Comparison of ENCODE assay signal across 8 mouse cellular contexts in genomic region chr16:10783883-10784792, GRCm38 (mm10). TPM values are rescaled to one million over a fixed set of nuclear protein-coding genes. Genes with fewer than 3 reads are reported as not detected.
A peak's percentile ranks its signal among the peaks of the same experiment; 100 is the strongest.
DNase-seq lines count a peak whose midpoint lies in the region; ATAC-seq and TF ChIP-seq lines count a peak whose summit lies in the region.

No protein-coding gene starts in this region.

- DNase-seq in cerebellum, adult 11 months, result peak; percentile 30
- DNase-seq in MEL (ENCODE audit: low read depth, low spot score), result no peak
- peak; percentile 62 for DNase-seq in embryonic facial prominence, embryonic 11.5 days (ENCODE audit: low spot score)
- DNase-seq in heart, postnatal 14 days, result peak; percentile 48 to 61
- peak; percentile 43 for DNase-seq in left cerebral cortex, postnatal 4 days
- peak; percentile 69 for DNase-seq in testis, postnatal 10 days (ENCODE audit: low spot score)

- H3K4me3 ChIP-seq in MEL (ENCODE audit: control insufficient read depth in 1 of 2, insufficient read depth in 1 of 2, low read depth in 2 of 2, low read length in 2 of 2), result peak overlapping the region; percentile 70 to 95; a peak in 3 of 4 replicates
- H3K4me3 ChIP-seq in embryonic facial prominence, embryonic 11.5 days (ENCODE audit: low read depth, low read length), result peak overlapping the region; percentile 66
- peak overlapping the region; percentile 53 for H3K4me3 ChIP-seq in midbrain, embryonic 15.5 days

- no peak for TF ChIP-seq EP300 in MEL (IDR thresholded peaks at IDR 0.05; ENCODE audit: low read depth in 1 of 2, low read length in 2 of 2)

- H3K9me3 ChIP-seq in MEL (replicated peaks; ENCODE audit: insufficient read depth, low read length), result no peaks in the 10 kb centered on the region
- H3K9me3 ChIP-seq in embryonic facial prominence, embryonic 11.5 days (replicated peaks; ENCODE audit: control insufficient read depth, low read length), result no peaks in the 10 kb centered on the region
- no peaks in the 10 kb centered on the region for H3K9me3 ChIP-seq in midbrain, embryonic 15.5 days

- H3K79me2 ChIP-seq in MEL (ENCODE audit: control insufficient read depth, insufficient read depth, low read length, poor library complexity), result no peaks in the 10 kb centered on the region; the same call in 1 of the 2 replicates

- no peak for TF ChIP-seq POLR2A in MEL (IDR thresholded peaks at IDR 0.05; ENCODE audit: control insufficient read depth in 1 of 2, insufficient read depth in 1 of 2, low read depth in 1 of 2, low read length in 2 of 2, poor library complexity in 1 of 2)

- no peak for ATAC-seq in cerebellum, adult (ENCODE audit: insufficient number of reproducible peaks, low FRiP score, low TSS enrichment)
- ATAC-seq in embryonic facial prominence, embryonic 11.5 days (replicated peaks; ENCODE audit: insufficient number of reproducible peaks, low FRiP score, low TSS enrichment, low read depth), result no peak
- peak; percentile 15 for ATAC-seq in midbrain, embryonic 15.5 days (replicated peaks)

- no peak overlapping the region for H3K27ac ChIP-seq in MEL (ENCODE audit: control insufficient read depth, low read depth, low read length)
- peak overlapping the region; percentile 94; the same call in 1 of the 2 replicates for H3K27ac ChIP-seq in embryonic facial prominence, embryonic 11.5 days (replicated peaks; ENCODE audit: low read depth, low read length)
- H3K27ac ChIP-seq in midbrain, embryonic 15.5 days, result peak overlapping the region; percentile 83

- peaks cover 0 to 3% of the 10 kb centered on the region in 2 experiments; a peak in 1 of 4 replicates for H3K4me1 ChIP-seq in MEL (ENCODE audit: control insufficient read depth in 1 of 2, insufficient read depth in 2 of 2, low read length in 2 of 2)
- H3K4me1 ChIP-seq in embryonic facial prominence, embryonic 11.5 days (ENCODE audit: control insufficient read depth, insufficient read depth, low read length), result peaks cover 4% of the 10 kb centered on the region; the same call in 1 of the 2 replicates
- peaks cover 35% of the 10 kb centered on the region for H3K4me1 ChIP-seq in midbrain, embryonic 15.5 days

- H3K27me3 ChIP-seq in MEL (ENCODE audit: control insufficient read depth in 1 of 2, insufficient read depth in 2 of 2, low read length in 2 of 2), result peaks cover 0 to 4% of the 10 kb centered on the region in 2 experiments; a peak in 2 of 4 replicates
- no peaks in the 10 kb centered on the region; the same call in 1 of the 2 replicates for H3K27me3 ChIP-seq in embryonic facial prominence, embryonic 11.5 days (ENCODE audit: control insufficient read depth, insufficient read depth, low read length)
- H3K27me3 ChIP-seq in midbrain, embryonic 15.5 days (replicated peaks), result peaks cover 8% of the 10 kb centered on the region; the same call in 1 of the 2 replicates

- TF ChIP-seq CTCF in MEL (IDR thresholded peaks at IDR 0.05 in 2 of 3, conservative IDR thresholded peaks at IDR 0.05 in 1 of 3; ENCODE audit: control insufficient read depth in 1 of 3, insufficient read depth in 1 of 3, low read depth in 2 of 3, low read length in 3 of 3, poor library complexity in 1 of 3, severe bottlenecking in 1 of 3), result no peak

- intact Hi-C loops in heart, postnatal 14 days (cut with DNase I), result loop anchor here (2.0 kb wide), 1 partner anchor 213 kb away; no protein-coding TSS in a partner anchor
- intact Hi-C loops in left cerebral cortex, postnatal 4 days (cut with DNase I), result loop anchor here (10.0 kb wide), 1 partner anchor 119 kb away; no protein-coding TSS in a partner anchor

- peak overlapping the region; percentile 98 for H3K4me2 ChIP-seq in embryonic facial prominence, embryonic 11.5 days (ENCODE audit: low read depth, low read length)
- H3K4me2 ChIP-seq in midbrain, embryonic 15.5 days, result peak overlapping the region; percentile 91

- WGBS in embryonic facial prominence, embryonic 11.5 days, result 2% methylated on average over 81 of the region's 81 CpGs
- WGBS in midbrain, embryonic 15.5 days, result 3% methylated on average over 81 of the region's 81 CpGs

- peak overlapping the region; percentile 56 for H3K9ac ChIP-seq in MEL (ENCODE audit: control insufficient read depth, low read depth, low read length, poor library complexity, severe bottlenecking)
- peak overlapping the region; percentile 67 for H3K9ac ChIP-seq in embryonic facial prominence, embryonic 11.5 days (replicated peaks; ENCODE audit: low read length)
- peak overlapping the region; percentile 55 for H3K9ac ChIP-seq in midbrain, embryonic 15.5 days

- no peaks in the 10 kb centered on the region for H3K36me3 ChIP-seq in MEL (ENCODE audit: control insufficient read depth in 1 of 2, insufficient read depth in 2 of 2, low read length in 2 of 2)
- H3K36me3 ChIP-seq in embryonic facial prominence, embryonic 11.5 days (replicated peaks; ENCODE audit: control insufficient read depth, insufficient read depth, low read depth, low read length), result no peaks in the 10 kb centered on the region
- no peaks in the 10 kb centered on the region for H3K36me3 ChIP-seq in midbrain, embryonic 15.5 days (replicated peaks)

- TF ChIP-seq RAD21 in MEL (IDR thresholded peaks at IDR 0.05; ENCODE audit: low read depth, low read length), result no peak

TF ChIP-seq in MEL, 35 proteins besides CTCF, POLR2A, EP300 and RAD21:
- TF ChIP-seq TBP (IDR thresholded peaks at IDR 0.05; ENCODE audit: low read depth, low read length), result no peak
- no peak for TF ChIP-seq MEF2A (IDR thresholded peaks at IDR 0.05; ENCODE audit: extremely low read depth, insufficient replicate concordance, low read depth, low read length, poor library complexity, severe bottlenecking)
- TF ChIP-seq MYC (IDR thresholded peaks at IDR 0.05; ENCODE audit: low read depth, low read length), result no peak
- TF ChIP-seq TCF12 (IDR thresholded peaks at IDR 0.05; ENCODE audit: low read depth, low read length), result no peak
- no peak for TF ChIP-seq CHD2 (IDR thresholded peaks at IDR 0.05; ENCODE audit: low read length)
- no peak for TF ChIP-seq ZKSCAN1 (IDR thresholded peaks at IDR 0.05; ENCODE audit: low read depth, low read length)
- TF ChIP-seq MAX (IDR thresholded peaks at IDR 0.05; ENCODE audit: low read length), result no peak
- TF ChIP-seq BHLHE40 (IDR thresholded peaks at IDR 0.05; ENCODE audit: borderline replicate concordance, low read depth, low read length), result no peak

RNA-seq across cellular contexts. Expression of gene Socs1, which starts 1.2 kb away (rescaled TPM):
- 0.07 and 0.12 TPM in 2 replicates for total RNA-seq in MEL (2012; rRNA removed)
- polyA plus RNA-seq in MEL (2012; ENCODE audit: insufficient read depth in 1 of 2, insufficient read length in 2 of 2, low read depth in 1 of 2, low replicate concordance in 2 of 2, missing spikeins in 1 of 2), result under 1 TPM in 1 of 2 experiments, not detected in 1; 0.36 TPM
- polyA plus RNA-seq in embryonic facial prominence, embryonic 11.5 days (2014; fragmentation: Nextera tagmentation; extraction: Ambion mirVana), result 5.4 and 5.8 TPM in 2 replicates
- total RNA-seq in heart, postnatal 14 days (2021), result 1 to 10 TPM in 1 of 2 experiments, under 1 TPM in 1; 0.84 to 1.9 TPM
- total RNA-seq in left cerebral cortex, postnatal 4 days (2021), result 1 to 10 TPM; 1.9 to 2.0 TPM
- polyA plus RNA-seq in midbrain, embryonic 15.5 days (2015; fragmentation: Nextera tagmentation; extraction: Ambion mirVana), result 3.4 and 3.9 TPM in 2 replicates

RNA-seq across cellular contexts. Expression of gene Tnp2, which starts 4.3 kb away (rescaled TPM):
- not detected in 2 replicates for total RNA-seq in MEL (2012; rRNA removed)
- polyA plus RNA-seq in MEL (2012; ENCODE audit: insufficient read depth in 1 of 2, insufficient read length in 2 of 2, low read depth in 1 of 2, low replicate concordance in 2 of 2, missing spikeins in 1 of 2), result not detected
- polyA plus RNA-seq in embryonic facial prominence, embryonic 11.5 days (2014; fragmentation: Nextera tagmentation; extraction: Ambion mirVana), result not detected in 2 replicates
- not detected for total RNA-seq in heart, postnatal 14 days (2021)
- not detected for total RNA-seq in left cerebral cortex, postnatal 4 days (2021)
- not detected in 2 replicates for polyA plus RNA-seq in midbrain, embryonic 15.5 days (2015; fragmentation: Nextera tagmentation; extraction: Ambion mirVana)

RNA-seq across cellular contexts. Expression of gene Prm3, which starts 6.6 kb away (rescaled TPM):
- not detected in 2 replicates for total RNA-seq in MEL (2012; rRNA removed)
- not detected for polyA plus RNA-seq in MEL (2012; ENCODE audit: insufficient read depth in 1 of 2, insufficient read length in 2 of 2, low read depth in 1 of 2, low replicate concordance in 2 of 2, missing spikeins in 1 of 2)
- not detected in 2 replicates for polyA plus RNA-seq in embryonic facial prominence, embryonic 11.5 days (2014; fragmentation: Nextera tagmentation; extraction: Ambion mirVana)
- not detected for total RNA-seq in heart, postnatal 14 days (2021)
- total RNA-seq in left cerebral cortex, postnatal 4 days (2021), result not detected
- polyA plus RNA-seq in midbrain, embryonic 15.5 days (2015; fragmentation: Nextera tagmentation; extraction: Ambion mirVana), result not detected in 2 replicates

RNA-seq across cellular contexts. Expression of gene Prm2, which starts 11.8 kb away (rescaled TPM):
- total RNA-seq in MEL (2012; rRNA removed), result not detected in 2 replicates
- polyA plus RNA-seq in MEL (2012; ENCODE audit: insufficient read depth in 1 of 2, insufficient read length in 2 of 2, low read depth in 1 of 2, low replicate concordance in 2 of 2, missing spikeins in 1 of 2), result not detected
- not detected in 2 replicates for polyA plus RNA-seq in embryonic facial prominence, embryonic 11.5 days (2014; fragmentation: Nextera tagmentation; extraction: Ambion mirVana)
- not detected for total RNA-seq in heart, postnatal 14 days (2021)
- not detected for total RNA-seq in left cerebral cortex, postnatal 4 days (2021)
- not detected in 2 replicates for polyA plus RNA-seq in midbrain, embryonic 15.5 days (2015; fragmentation: Nextera tagmentation; extraction: Ambion mirVana)

RNA-seq across cellular contexts. Expression of gene Prm1, which starts 21.5 kb away (rescaled TPM):
- total RNA-seq in MEL (2012; rRNA removed), result not detected in 2 replicates
- polyA plus RNA-seq in MEL (2012; ENCODE audit: insufficient read depth in 1 of 2, insufficient read length in 2 of 2, low read depth in 1 of 2, low replicate concordance in 2 of 2, missing spikeins in 1 of 2), result not detected
- not detected in 2 replicates for polyA plus RNA-seq in embryonic facial prominence, embryonic 11.5 days (2014; fragmentation: Nextera tagmentation; extraction: Ambion mirVana)
- total RNA-seq in heart, postnatal 14 days (2021), result not detected
- total RNA-seq in left cerebral cortex, postnatal 4 days (2021), result not detected
- 0.41 and 0.42 TPM in 2 replicates for polyA plus RNA-seq in midbrain, embryonic 15.5 days (2015; fragmentation: Nextera tagmentation; extraction: Ambion mirVana)
